Comparison of ENCODE assay signal across 8 mouse cellular contexts in the genomic region with DNA sequence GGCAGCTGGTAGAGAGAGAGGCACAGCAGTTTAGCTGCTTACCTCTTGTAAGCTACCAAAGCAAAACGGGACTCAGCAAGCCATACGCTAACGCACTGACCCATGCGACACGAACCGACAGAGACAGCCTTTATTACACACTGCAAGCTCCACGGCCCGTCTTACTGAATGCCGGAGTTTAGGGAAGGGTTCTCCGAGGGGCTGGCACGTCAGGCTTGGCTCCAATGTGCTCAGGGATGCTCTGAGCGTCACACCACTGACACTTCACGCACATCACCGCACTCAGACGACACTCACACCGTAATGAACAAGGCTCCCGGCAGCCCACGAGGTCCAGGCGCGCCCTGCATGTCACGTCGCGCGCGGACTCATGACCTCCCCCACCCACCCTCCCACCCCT. TPM values are rescaled to one million over a fixed set of nuclear protein-coding genes. Genes with fewer than 3 reads are reported as not detected.
DNase-seq lines count a peak whose midpoint lies in the region; ATAC-seq and TF ChIP-seq lines count a peak whose summit lies in the region.

No protein-coding gene starts in this region.

- TF ChIP-seq POLR2A in heart, adult 2 months (IDR thresholded peaks at IDR 0.05; ENCODE audit: insufficient read depth, low read depth, low read length): no peak
- TF ChIP-seq POLR2A in thymus, adult 2 months (IDR thresholded peaks at IDR 0.05; ENCODE audit: control insufficient read depth, extremely low read depth, insufficient read depth, low read length, poor library complexity): no peak

- peak overlapping the region; percentile 86 for H3K4me3 ChIP-seq in heart, adult 2 months
- H3K4me3 ChIP-seq in thymus, adult 2 months (ENCODE audit: control insufficient read depth, insufficient read depth, low read length): peak overlapping the region; percentile 88
- H3K4me3 ChIP-seq in hindbrain, embryonic 15.5 days: peak overlapping the region; percentile 79
- H3K4me3 ChIP-seq in midbrain, embryonic 14.5 days (replicated peaks; ENCODE audit: low read depth, low read length): peak overlapping the region; percentile 83

- no peak for TF ChIP-seq EP300 in heart, adult 2 months (IDR thresholded peaks at IDR 0.05; ENCODE audit: insufficient read depth, low read depth, low read length)

- intact Hi-C loops in heart, adult 2 months (cut with DNase I): no loop called here

- TF ChIP-seq CTCF in heart, adult 2 months (IDR thresholded peaks at IDR 0.05): no peak
- TF ChIP-seq CTCF in thymus, adult 2 months (IDR thresholded peaks at IDR 0.05; ENCODE audit: borderline replicate concordance, control insufficient read depth, extremely low read depth, insufficient read depth, low read length, poor library complexity): no peak

- under 1% methylated on average over 25 of the region's 25 CpGs for WGBS in heart, adult 2 months
- WGBS in thymus, adult 2 months: under 1% methylated on average over 25 of the region's 25 CpGs
- under 1% methylated on average over 25 of the region's 25 CpGs for WGBS in hindbrain, embryonic 15.5 days
- 0% methylated on average over 24 of the region's 25 CpGs for WGBS in midbrain, embryonic 14.5 days

- no peaks in the 10 kb centered on the region for H3K27me3 ChIP-seq in heart, adult 2 months (ENCODE audit: control insufficient read depth, insufficient read depth, low read length)
- H3K27me3 ChIP-seq in thymus, adult 2 months (ENCODE audit: control insufficient read depth, insufficient read depth, low read length): no peaks in the 10 kb centered on the region
- H3K27me3 ChIP-seq in hindbrain, embryonic 15.5 days: no peaks in the 10 kb centered on the region
- H3K27me3 ChIP-seq in midbrain, embryonic 14.5 days (ENCODE audit: control insufficient read depth, insufficient read depth, low read length): no peaks in the 10 kb centered on the region

- peaks cover 5% of the 10 kb centered on the region for H3K4me1 ChIP-seq in heart, adult 2 months (ENCODE audit: control insufficient read depth, insufficient read depth, low read length)
- peaks cover 9% of the 10 kb centered on the region for H3K4me1 ChIP-seq in thymus, adult 2 months (replicated peaks; ENCODE audit: control insufficient read depth, insufficient read depth, low read length)
- peaks cover 23% of the 10 kb centered on the region for H3K4me1 ChIP-seq in hindbrain, embryonic 15.5 days (replicated peaks)
- H3K4me1 ChIP-seq in midbrain, embryonic 14.5 days (ENCODE audit: control insufficient read depth, insufficient read depth, low read length): peaks cover 5% of the 10 kb centered on the region; the same call in 1 of the 2 replicates

- peak overlapping the region; percentile 74 for H3K9ac ChIP-seq in heart, adult 2 months (ENCODE audit: low read depth, low read length)
- peak overlapping the region; percentile 83 for H3K9ac ChIP-seq in hindbrain, embryonic 15.5 days
- H3K9ac ChIP-seq in midbrain, embryonic 14.5 days (replicated peaks; ENCODE audit: low read length): peak overlapping the region; percentile 86

- peak overlapping the region; percentile 90 for H3K4me2 ChIP-seq in hindbrain, embryonic 15.5 days
- peak overlapping the region; percentile 91 for H3K4me2 ChIP-seq in midbrain, embryonic 14.5 days (ENCODE audit: low read length)

- peaks cover 1% of the 10 kb centered on the region; the same call in 1 of the 2 replicates for H3K79me2 ChIP-seq in heart, adult 2 months (replicated peaks; ENCODE audit: control insufficient read depth, insufficient read depth, low read length)

- H3K27ac ChIP-seq in heart, adult 2 months: peak overlapping the region; percentile 77
- no peak overlapping the region for H3K27ac ChIP-seq in thymus, adult 2 months (ENCODE audit: control insufficient read depth, insufficient read depth, low read length)
- H3K27ac ChIP-seq in hindbrain, embryonic 15.5 days (replicated peaks): peak overlapping the region; percentile 89
- H3K27ac ChIP-seq in midbrain, embryonic 14.5 days (replicated peaks; ENCODE audit: low read depth, low read length): no peak overlapping the region

- H3K9me3 ChIP-seq in hindbrain, embryonic 15.5 days: no peaks in the 10 kb centered on the region
- no peaks in the 10 kb centered on the region for H3K9me3 ChIP-seq in midbrain, embryonic 14.5 days (ENCODE audit: control insufficient read depth, low read length)

- no peak for DNase-seq in heart, adult 2 months
- DNase-seq in heart, adult 18-20 months: no peak
- no peak for DNase-seq in thymus, adult 2 months
- DNase-seq in thymus, postnatal 10 days (ENCODE audit: low spot score in 2 of 2): no peak
- DNase-seq in midbrain, embryonic 14.5 days: no peak
- no peak for DNase-seq in natural killer cell, adult 2 months (ENCODE audit: low spot score in 2 of 2)
- DNase-seq in gastrocnemius, adult 8-10 months (ENCODE audit: low spot score in 2 of 2): no peak

- H3K36me3 ChIP-seq in heart, adult 2 months (ENCODE audit: control insufficient read depth, insufficient read depth, low read length): no peaks in the 10 kb centered on the region
- H3K36me3 ChIP-seq in thymus, adult 2 months (ENCODE audit: control insufficient read depth, insufficient read depth, low read length): no peaks in the 10 kb centered on the region
- peaks cover 2% of the 10 kb centered on the region; the same call in 1 of the 2 replicates for H3K36me3 ChIP-seq in hindbrain, embryonic 15.5 days
- peaks cover 6% of the 10 kb centered on the region for H3K36me3 ChIP-seq in midbrain, embryonic 14.5 days (ENCODE audit: control insufficient read depth, insufficient read depth, low read length)

- ATAC-seq in hindbrain, embryonic 15.5 days (ENCODE audit: low FRiP score, low read depth): peak; percentile 72
- ATAC-seq in midbrain, embryonic 14.5 days (ENCODE audit: low FRiP score, low TSS enrichment): no peak; the same call in 1 of the 2 replicates

RNA-seq across cellular contexts. Expression of gene Cinp, which starts 0.3 kb away (rescaled TPM):
- 10 to 100 TPM; 27.3 to 31.1 TPM for total RNA-seq in heart, adult 2 months (2021)
- polyA plus RNA-seq in heart, adult 2 months (2012; rRNA removed): 27.1 and 30.1 TPM in 2 replicates
- 10 to 100 TPM; 26.9 to 29.5 TPM for total RNA-seq in heart, adult 18-20 months (2021)
- 52.0 and 53.7 TPM in 2 replicates for polyA plus RNA-seq in thymus, adult 2 months (2012; rRNA removed)
- 83.6 and 85.1 TPM in 2 replicates for polyA plus RNA-seq in hindbrain, embryonic 15.5 days (2015; fragmentation: Nextera tagmentation; extraction: Ambion mirVana)
- 83.0 and 83.1 TPM in 2 replicates for polyA plus RNA-seq in midbrain, embryonic 14.5 days (2014; fragmentation: Nextera tagmentation; extraction: Ambion mirVana)
- total RNA-seq in gastrocnemius, adult 8-10 months (2022): 10 to 100 TPM; 22.3 to 24.5 (median 22.8) TPM

RNA-seq across cellular contexts. Expression of gene Tecpr2, which starts 0.5 kb away (rescaled TPM):
- 1 to 10 TPM; 5.1 to 5.2 TPM for total RNA-seq in heart, adult 2 months (2021)
- 3.6 and 5.9 TPM in 2 replicates for polyA plus RNA-seq in heart, adult 2 months (2012; rRNA removed)
- total RNA-seq in heart, adult 18-20 months (2021): 1 to 10 TPM; 5.1 to 6.0 TPM
- polyA plus RNA-seq in thymus, adult 2 months (2012; rRNA removed): 9.3 and 9.6 TPM in 2 replicates
- polyA plus RNA-seq in hindbrain, embryonic 15.5 days (2015; fragmentation: Nextera tagmentation; extraction: Ambion mirVana): 7.3 and 7.6 TPM in 2 replicates
- 6.1 and 7.6 TPM in 2 replicates for polyA plus RNA-seq in midbrain, embryonic 14.5 days (2014; fragmentation: Nextera tagmentation; extraction: Ambion mirVana)
- 1 to 10 TPM; 2.8 to 3.2 (median 2.8) TPM for total RNA-seq in gastrocnemius, adult 8-10 months (2022)

RNA-seq across cellular contexts. Expression of gene Zfp839, which starts 38.6 kb away (rescaled TPM):
- 10 to 100 TPM in 1 of 2 experiments, 1 to 10 TPM in 1; 9.1 to 10.3 TPM for total RNA-seq in heart, adult 2 months (2021)
- polyA plus RNA-seq in heart, adult 2 months (2012; rRNA removed): 4.8 and 8.2 TPM in 2 replicates
- 10 to 100 TPM; 10.3 to 11.4 TPM for total RNA-seq in heart, adult 18-20 months (2021)
- 4.2 and 5.5 TPM in 2 replicates for polyA plus RNA-seq in thymus, adult 2 months (2012; rRNA removed)
- 4.4 and 4.8 TPM in 2 replicates for polyA plus RNA-seq in hindbrain, embryonic 15.5 days (2015; fragmentation: Nextera tagmentation; extraction: Ambion mirVana)
- polyA plus RNA-seq in midbrain, embryonic 14.5 days (2014; fragmentation: Nextera tagmentation; extraction: Ambion mirVana): 2.0 and 3.1 TPM in 2 replicates
- 1 to 10 TPM; 7.8 to 9.6 (median 8.4) TPM for total RNA-seq in gastrocnemius, adult 8-10 months (2022)

RNA-seq across cellular contexts. Expression of gene Mok, which starts 47.9 kb away (rescaled TPM):
- under 1 TPM; 0.36 to 0.86 TPM for total RNA-seq in heart, adult 2 months (2021)
- polyA plus RNA-seq in heart, adult 2 months (2012; rRNA removed): 0.82 and 1.1 TPM in 2 replicates
- 1 to 10 TPM in 1 of 2 experiments, under 1 TPM in 1; 0.80 to 1.4 TPM for total RNA-seq in heart, adult 18-20 months (2021)
- 0.65 and 1.4 TPM in 2 replicates for polyA plus RNA-seq in thymus, adult 2 months (2012; rRNA removed)
- polyA plus RNA-seq in hindbrain, embryonic 15.5 days (2015; fragmentation: Nextera tagmentation; extraction: Ambion mirVana): 14.0 and 16.0 TPM in 2 replicates
- 15.9 and 17.9 TPM in 2 replicates for polyA plus RNA-seq in midbrain, embryonic 14.5 days (2014; fragmentation: Nextera tagmentation; extraction: Ambion mirVana)
- total RNA-seq in gastrocnemius, adult 8-10 months (2022): under 1 TPM in 2 of 4 experiments, not detected in 2; 0.35 to 0.52 TPM

Comparison
In these comparisons a context has a peak if more than half of its experiments do, and no peak if none do; other contexts are left out.
1. H3K27ac ChIP-seq: peak in heart, adult 2 months (single experiment) and hindbrain, embryonic 15.5 days (single experiment); none in thymus, adult 2 months (single experiment) and midbrain, embryonic 14.5 days (single experiment).
2. Peak in every context shown above with its lines, with median percentiles within 50 percentile points of each other: H3K4me3 ChIP-seq and H3K9ac ChIP-seq.